Comparison of ENCODE assay signal across 8 mouse cellular contexts in genomic region chr6:71823961-71824360, GRCm38 (mm10). TPM values are rescaled to one million over a fixed set of nuclear protein-coding genes. Genes with fewer than 3 reads are reported as not detected.
A peak's percentile ranks its signal among the peaks of the same experiment; 100 is the strongest.
DNase-seq lines count a peak whose midpoint lies in the region; ATAC-seq and TF ChIP-seq lines count a peak whose summit lies in the region.

No protein-coding gene starts in this region.

- no peaks in the 10 kb centered on the region for H3K27me3 ChIP-seq in kidney, embryonic 16.5 days (ENCODE audit: insufficient read depth, low read length)
- H3K27me3 ChIP-seq in hindbrain, embryonic 16.5 days (replicated peaks; ENCODE audit: control insufficient read depth, insufficient read depth, low read length) = no peaks in the 10 kb centered on the region
- no peaks in the 10 kb centered on the region for H3K27me3 ChIP-seq in midbrain, embryonic 15.5 days (replicated peaks)

- H3K9ac ChIP-seq in kidney, embryonic 16.5 days (replicated peaks; ENCODE audit: low read length) = peak overlapping the region; percentile 76
- peak overlapping the region; percentile 74 for H3K9ac ChIP-seq in hindbrain, embryonic 16.5 days (ENCODE audit: low read depth, low read length)
- H3K9ac ChIP-seq in midbrain, embryonic 15.5 days = 0 out of 2 replicates have a peak overlapping the region, but pooled peaks have one; percentile 65

- peak overlapping the region; percentile 85 for H3K4me2 ChIP-seq in kidney, embryonic 16.5 days (replicated peaks; ENCODE audit: low read depth, low read length)
- H3K4me2 ChIP-seq in hindbrain, embryonic 16.5 days (ENCODE audit: low read length) = peak overlapping the region; percentile 75
- peak overlapping the region; percentile 65 for H3K4me2 ChIP-seq in midbrain, embryonic 15.5 days

- no peaks in the 10 kb centered on the region for H3K9me3 ChIP-seq in kidney, embryonic 16.5 days (ENCODE audit: low read length)
- no peaks in the 10 kb centered on the region for H3K9me3 ChIP-seq in hindbrain, embryonic 16.5 days (ENCODE audit: control insufficient read depth, low read length)
- H3K9me3 ChIP-seq in midbrain, embryonic 15.5 days = no peaks in the 10 kb centered on the region

- TF ChIP-seq POLR2A in cortical plate, adult 2 months (IDR thresholded peaks at IDR 0.05; ENCODE audit: extremely low read depth, insufficient read depth, low read length) = no peak

- H3K4me1 ChIP-seq in kidney, embryonic 16.5 days (ENCODE audit: insufficient read depth, low read length) = peaks cover 15% of the 10 kb centered on the region
- H3K4me1 ChIP-seq in cortical plate, adult 2 months (ENCODE audit: control insufficient read depth, insufficient read depth, low read length) = peaks cover 1% of the 10 kb centered on the region; the same call in 1 of the 2 replicates
- H3K4me1 ChIP-seq in hindbrain, embryonic 16.5 days (ENCODE audit: control insufficient read depth, insufficient read depth, low read depth, low read length) = peaks cover 14% of the 10 kb centered on the region
- peaks cover 17% of the 10 kb centered on the region for H3K4me1 ChIP-seq in midbrain, embryonic 15.5 days

- WGBS in kidney, embryonic 16.5 days = 26% methylated on average over 3 of the region's 3 CpGs
- 44% methylated on average over 3 of the region's 3 CpGs for WGBS in hindbrain, embryonic 16.5 days
- WGBS in midbrain, embryonic 15.5 days = 28% methylated on average over 3 of the region's 3 CpGs

- no peaks in the 10 kb centered on the region for H3K36me3 ChIP-seq in kidney, embryonic 16.5 days (ENCODE audit: insufficient read depth, low read length)
- no peaks in the 10 kb centered on the region for H3K36me3 ChIP-seq in hindbrain, embryonic 16.5 days (ENCODE audit: control insufficient read depth, insufficient read depth, low read length)
- H3K36me3 ChIP-seq in midbrain, embryonic 15.5 days (replicated peaks) = no peaks in the 10 kb centered on the region

- no peak for DNase-seq in kidney, adult 9 months
- DNase-seq in thymus, adult 18-20 months = no peak
- no peak for DNase-seq in adrenal gland, postnatal 36 days
- no peak for DNase-seq in layer of hippocampus, adult 18-20 months (ENCODE audit: low spot score in 2 of 2)

- H3K4me3 ChIP-seq in kidney, embryonic 16.5 days (ENCODE audit: low read length) = peak overlapping the region; percentile 84
- H3K4me3 ChIP-seq in cortical plate, adult 2 months (ENCODE audit: insufficient read depth, low read length) = peak overlapping the region; percentile 54
- H3K4me3 ChIP-seq in hindbrain, embryonic 16.5 days (ENCODE audit: low read length) = peak overlapping the region; percentile 66
- peak overlapping the region; percentile 72 for H3K4me3 ChIP-seq in midbrain, embryonic 15.5 days

- peak overlapping the region; percentile 5; the same call in 1 of the 2 replicates for H3K27ac ChIP-seq in kidney, embryonic 16.5 days (ENCODE audit: low read length)
- H3K27ac ChIP-seq in cortical plate, adult 2 months (ENCODE audit: insufficient read depth, low read length) = no peak overlapping the region
- H3K27ac ChIP-seq in hindbrain, embryonic 16.5 days (ENCODE audit: low read depth, low read length) = no peak overlapping the region; the same call in 1 of the 2 replicates
- no peak overlapping the region for H3K27ac ChIP-seq in midbrain, embryonic 15.5 days

- peak; percentile 24; the same call in 1 of the 2 replicates for ATAC-seq in kidney, embryonic 16.5 days (ENCODE audit: low FRiP score, low TSS enrichment)
- peak; percentile 31 for ATAC-seq in hindbrain, embryonic 16.5 days
- ATAC-seq in midbrain, embryonic 15.5 days (replicated peaks) = peak; percentile 55

- no peak for TF ChIP-seq CTCF in cortical plate, adult 2 months (IDR thresholded peaks at IDR 0.05; ENCODE audit: extremely low read depth, insufficient read depth, low read length)

RNA-seq across cellular contexts. Expression of gene Mrpl35, which starts 2.8 kb away (rescaled TPM):
- 70.7 and 71.2 TPM in 2 replicates for polyA plus RNA-seq in kidney, embryonic 16.5 days (2015; fragmentation: Nextera tagmentation; extraction: Ambion mirVana)
- polyA plus RNA-seq in cortical plate, adult 2 months (2012; rRNA removed) = 17.3 and 17.9 TPM in 2 replicates
- polyA plus RNA-seq in hindbrain, embryonic 16.5 days (2015; fragmentation: Nextera tagmentation; extraction: Ambion mirVana) = 40.8 and 43.5 TPM in 2 replicates
- 35.6 and 40.2 TPM in 2 replicates for polyA plus RNA-seq in midbrain, embryonic 15.5 days (2015; fragmentation: Nextera tagmentation; extraction: Ambion mirVana)
- 10 to 100 TPM; 42.4 to 43.1 TPM for total RNA-seq in adrenal gland, postnatal 36 days (2021)
- 10 to 100 TPM; 31.8 to 32.0 TPM for total RNA-seq in layer of hippocampus, adult 18-20 months (2021)

RNA-seq across cellular contexts. Expression of gene Immt, which starts 7.2 kb away (rescaled TPM):
- 238 and 251 TPM in 2 replicates for polyA plus RNA-seq in kidney, embryonic 16.5 days (2015; fragmentation: Nextera tagmentation; extraction: Ambion mirVana)
- polyA plus RNA-seq in cortical plate, adult 2 months (2012; rRNA removed) = 82.1 and 85.2 TPM in 2 replicates
- 162 and 165 TPM in 2 replicates for polyA plus RNA-seq in hindbrain, embryonic 16.5 days (2015; fragmentation: Nextera tagmentation; extraction: Ambion mirVana)
- polyA plus RNA-seq in midbrain, embryonic 15.5 days (2015; fragmentation: Nextera tagmentation; extraction: Ambion mirVana) = 158 and 160 TPM in 2 replicates
- total RNA-seq in adrenal gland, postnatal 36 days (2021) = 100 to 1,000 TPM; 286 to 364 TPM
- 100 to 1,000 TPM; 132 to 141 TPM for total RNA-seq in layer of hippocampus, adult 18-20 months (2021)
